Mouse (Mus musculus): ENCODE measurements around the gene Mapk1.

DNA sequence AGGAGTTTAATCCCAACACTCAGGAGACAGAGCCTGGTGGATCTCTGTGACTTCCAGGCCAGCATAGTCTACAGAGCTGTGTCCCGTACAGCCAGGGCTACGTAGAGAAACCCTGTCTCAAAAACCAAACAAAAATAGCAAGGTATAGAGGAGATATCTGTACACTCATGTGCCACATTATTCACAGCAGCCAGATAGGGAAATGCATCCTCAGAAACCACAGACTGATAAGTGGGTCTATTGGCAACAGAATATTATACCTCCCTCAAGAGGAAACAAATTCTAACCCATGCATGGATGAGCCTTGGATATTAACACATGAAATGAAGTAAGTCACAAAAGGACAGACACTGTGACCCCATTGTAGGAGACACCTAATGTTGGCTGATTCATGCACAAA is 84.4 kb downstream of the Mapk1 start:
- TF ChIP-seq POLR2A (IDR thresholded peaks at IDR 0.05; ENCODE audit: low read depth, low read length), result no peak
- TF ChIP-seq CTCF (conservative IDR thresholded peaks at IDR 0.05; ENCODE audit: insufficient read depth, insufficient read length, low read depth, low read length), result no peak
